Mouse (Mus musculus): ENCODE results near the gene Ggt6. TPM values are rescaled to one million over a fixed set of nuclear protein-coding genes. Genes with fewer than 3 reads are reported as not detected.

Gene Ggt6
- polyA plus RNA-seq, 1 experiment: not detected

GRCm38 (mm10) chr11:72485960-72486359 lies 50.6 kb downstream of the Ggt6 start:
- no peaks in the 10 kb centered on the region for H3K79me2 ChIP-seq (ENCODE audit: control insufficient read depth, insufficient read depth)
- peaks cover 36% of the 10 kb centered on the region for H3K27me3 ChIP-seq (ENCODE audit: control insufficient read depth, insufficient read depth, insufficient read length)
- no peak for TF ChIP-seq CEBPB (IDR thresholded peaks at IDR 0.05; ENCODE audit: low read depth)
- no peak for TF ChIP-seq USF1 (IDR thresholded peaks at IDR 0.05; ENCODE audit: low read depth)
- no peak for TF ChIP-seq FOSL1 (IDR thresholded peaks at IDR 0.05; ENCODE audit: insufficient read depth, low read length, poor library complexity, severe bottlenecking)
- no peak for TF ChIP-seq MYOD1 (IDR thresholded peaks at IDR 0.05; ENCODE audit: control insufficient read depth, insufficient read length, low read depth)
- no peak for TF ChIP-seq CTCF (IDR thresholded peaks at IDR 0.05; ENCODE audit: control insufficient read depth, insufficient read depth, insufficient read length)
- no peak for TF ChIP-seq MAX (IDR thresholded peaks at IDR 0.05)
- no peak for TF ChIP-seq MYOG (IDR thresholded peaks at IDR 0.05; ENCODE audit: control insufficient read depth, extremely low read depth, insufficient read length)
- H3K79me3 ChIP-seq (ENCODE audit: low read depth): no peaks in the 10 kb centered on the region
- no peak overlapping the region for H3ac ChIP-seq (ENCODE audit: control insufficient read depth, insufficient read length, low read depth)
- no peaks in the 10 kb centered on the region for H3K36me3 ChIP-seq (ENCODE audit: control insufficient read depth, insufficient read depth)
- H3K4me3 ChIP-seq (ENCODE audit: insufficient read depth, poor library complexity, severe bottlenecking): no peak overlapping the region

- H3K79me3 ChIP-seq (ENCODE audit: low read depth): no peaks in the 10 kb centered on the region
- H3K79me2 ChIP-seq (ENCODE audit: control insufficient read depth, insufficient read depth): no peaks in the 10 kb centered on the region
- no peaks in the 10 kb centered on the region for H3K36me3 ChIP-seq (ENCODE audit: control insufficient read depth, insufficient read depth)
- no peak overlapping the region for H3ac ChIP-seq (ENCODE audit: control insufficient read depth, insufficient read length, low read depth)
- TF ChIP-seq MYOD1 (IDR thresholded peaks at IDR 0.05; ENCODE audit: control insufficient read depth, insufficient read length, low read depth) (no peak), USF1 (IDR thresholded peaks at IDR 0.05; ENCODE audit: low read depth) (no peak), CTCF (IDR thresholded peaks at IDR 0.05; ENCODE audit: control insufficient read depth, insufficient read depth, insufficient read length) (no peak), FOSL1 (IDR thresholded peaks at IDR 0.05; ENCODE audit: insufficient read depth, low read length, poor library complexity, severe bottlenecking) (no peak), MYOG (IDR thresholded peaks at IDR 0.05; ENCODE audit: control insufficient read depth, extremely low read depth, insufficient read length) (no peak), CEBPB (IDR thresholded peaks at IDR 0.05; ENCODE audit: low read depth) (no peak), MAX (IDR thresholded peaks at IDR 0.05) (no peak)
- H3K4me3 ChIP-seq (ENCODE audit: insufficient read depth, poor library complexity, severe bottlenecking): no peak overlapping the region
- peaks cover 36% of the 10 kb centered on the region for H3K27me3 ChIP-seq (ENCODE audit: control insufficient read depth, insufficient read depth, insufficient read length)
Measured at GRCm38 (mm10) chr11:72487171-72487570, 51.8 kb downstream of the Ggt6 start.

- TF ChIP-seq CEBPB (IDR thresholded peaks at IDR 0.05; ENCODE audit: low read depth): no peak
- TF ChIP-seq USF1 (IDR thresholded peaks at IDR 0.05; ENCODE audit: low read depth): no peak
- TF ChIP-seq MAX (IDR thresholded peaks at IDR 0.05): no peak
- no peak for TF ChIP-seq CTCF (IDR thresholded peaks at IDR 0.05; ENCODE audit: control insufficient read depth, insufficient read depth, insufficient read length)
- no peak for TF ChIP-seq MYOG (IDR thresholded peaks at IDR 0.05; ENCODE audit: control insufficient read depth, extremely low read depth, insufficient read length)
- TF ChIP-seq MYOD1 (IDR thresholded peaks at IDR 0.05; ENCODE audit: control insufficient read depth, insufficient read length, low read depth): no peak
- Histone ChIP-seq H3K79me2 (ENCODE audit: control insufficient read depth, insufficient read depth) (no peaks in the 10 kb centered on the region), H3K79me3 (ENCODE audit: low read depth) (no peaks in the 10 kb centered on the region), H3K4me3 (ENCODE audit: insufficient read depth, poor library complexity, severe bottlenecking) (no peak overlapping the region), H3K27me3 (ENCODE audit: control insufficient read depth, insufficient read depth, insufficient read length) (peaks cover 36% of the 10 kb centered on the region), H3K36me3 (ENCODE audit: control insufficient read depth, insufficient read depth) (no peaks in the 10 kb centered on the region), H3ac (ENCODE audit: control insufficient read depth, insufficient read length, low read depth) (no peak overlapping the region)
Measured at GRCm38 (mm10) chr11:72487739-72488138, 52.4 kb downstream of the Ggt6 start.

Small RNA genes within 50 kb of the gene (microRNA-seq; reads per million reads assigned to microRNA genes)
- not detected for gene Mir6338 (ENCODE audit: borderline microRNAs expressed)

Other genes with a start within 250 kb of the Ggt6 start
- gene Gm43951, start 228.7 kb upstream of the Ggt6 start, polyA plus RNA-seq (2012; fragmentation: generic; extraction: Trizol): 0.25 TPM
- gene 4933427D14Rik, start 228.1 kb upstream of the Ggt6 start, polyA plus RNA-seq (2012; fragmentation: generic; extraction: Trizol): 3.4 TPM
- 120 TPM for gene Txndc17, start 228.0 kb upstream of the Ggt6 start, polyA plus RNA-seq (2012; fragmentation: generic; extraction: Trizol)
- gene Med31, start 219.9 kb upstream of the Ggt6 start, polyA plus RNA-seq (2012; fragmentation: generic; extraction: Trizol): 17.8 TPM
- gene Slc13a5, start 168.3 kb upstream of the Ggt6 start, polyA plus RNA-seq (2012; fragmentation: generic; extraction: Trizol): 0.16 TPM
- gene Xaf1, start 133.9 kb upstream of the Ggt6 start, polyA plus RNA-seq (2012; fragmentation: generic; extraction: Trizol): 1.2 TPM
- gene Fbxo39, start 121.1 kb upstream of the Ggt6 start, polyA plus RNA-seq (2012; fragmentation: generic; extraction: Trizol): not detected
- gene Tekt1, start 73.1 kb upstream of the Ggt6 start, polyA plus RNA-seq (2012; fragmentation: generic; extraction: Trizol): not detected
- gene Smtnl2, start 23.8 kb upstream of the Ggt6 start, polyA plus RNA-seq (2012; fragmentation: generic; extraction: Trizol): 0.04 TPM
- 230 TPM for gene Mybbp1a, start 5.8 kb downstream of the Ggt6 start, polyA plus RNA-seq (2012; fragmentation: generic; extraction: Trizol)
- gene Spns2, start 54.4 kb downstream of the Ggt6 start, polyA plus RNA-seq (2012; fragmentation: generic; extraction: Trizol): 0.37 TPM
- not detected for gene Spns3, start 115.0 kb downstream of the Ggt6 start, polyA plus RNA-seq (2012; fragmentation: generic; extraction: Trizol)
- gene Ube2g1, start 171.8 kb downstream of the Ggt6 start, polyA plus RNA-seq (2012; fragmentation: generic; extraction: Trizol): 8.1 TPM

Measured in C2C12 (cell line).